Mouse (Mus musculus) kidney, adult 11 months (tissue): ENCODE data around the gene Acvrl1.

Experiments used
- DNase-seq: peaks from one replicate; pipeline ENCODE4 v3.0.0; 2022

Acvrl1 gene

DNA sequence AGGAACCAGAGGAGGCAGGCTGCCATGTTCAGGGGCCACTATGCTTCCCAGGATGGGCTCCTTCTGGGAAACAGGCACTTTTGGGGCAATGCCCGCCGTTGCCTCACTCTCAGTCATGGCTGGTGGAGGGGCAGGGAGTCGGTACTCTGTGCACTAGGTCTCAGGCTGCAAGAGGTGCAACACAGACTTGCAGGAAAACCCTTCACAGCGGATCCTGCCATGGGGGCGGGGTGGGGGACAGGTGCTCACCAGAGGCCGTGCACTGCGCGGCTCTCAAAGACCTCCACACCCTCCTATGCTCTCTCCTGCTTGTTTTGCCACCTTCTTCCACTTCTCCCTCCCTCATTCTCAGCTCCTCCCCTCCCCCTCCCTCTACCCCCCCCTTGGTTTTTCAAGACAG, 14.3 kb downstream of the Acvrl1 start:
- DNase-seq = no peak

GRCm38 (mm10) chr15:101143494-101143893, 15.2 kb downstream of the Acvrl1 start:
- peak; percentile 69 for DNase-seq

DNA sequence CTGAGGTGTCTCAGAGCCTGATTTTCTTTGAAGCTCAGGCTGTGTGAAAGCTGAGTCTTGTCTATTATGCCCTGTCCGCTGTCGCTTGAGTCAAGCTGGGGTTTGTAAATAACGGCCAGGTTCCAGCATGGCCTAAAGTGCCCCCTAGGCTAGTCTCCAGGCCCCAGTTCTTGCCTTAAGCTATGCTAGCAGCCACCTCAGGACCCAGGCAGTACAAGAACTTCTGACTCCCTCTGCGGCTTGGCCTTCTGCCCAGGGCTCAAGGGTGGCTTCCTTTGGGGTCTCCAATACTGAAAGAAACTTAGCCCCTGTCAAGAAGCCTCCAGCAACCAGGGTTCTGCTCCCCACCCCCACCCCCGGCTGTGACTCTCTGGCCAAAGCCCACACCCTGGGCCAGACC, 15.9 kb downstream of the Acvrl1 start:
- no peak for DNase-seq

DNA sequence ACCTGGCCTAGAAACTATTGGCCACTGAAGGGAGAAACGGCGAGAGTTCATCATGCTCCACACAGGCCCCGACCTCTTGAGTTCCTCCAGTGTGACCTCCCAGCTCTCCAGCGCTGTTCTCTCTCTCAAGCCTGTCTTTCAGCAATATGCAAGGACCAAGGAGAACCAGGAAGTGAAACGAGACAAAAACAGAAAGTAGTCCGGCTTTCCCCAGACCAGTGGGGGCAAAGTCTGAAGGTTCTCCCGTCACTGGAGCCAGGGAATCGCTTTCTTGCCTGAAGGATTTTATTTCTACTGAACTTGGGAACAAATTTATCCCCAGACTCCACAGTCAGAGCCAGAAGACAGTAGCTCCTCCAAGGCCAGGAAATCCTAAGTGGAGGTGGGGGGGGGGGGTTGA, 16.5 kb downstream of the Acvrl1 start:
- DNase-seq = peak; percentile 82

DNA sequence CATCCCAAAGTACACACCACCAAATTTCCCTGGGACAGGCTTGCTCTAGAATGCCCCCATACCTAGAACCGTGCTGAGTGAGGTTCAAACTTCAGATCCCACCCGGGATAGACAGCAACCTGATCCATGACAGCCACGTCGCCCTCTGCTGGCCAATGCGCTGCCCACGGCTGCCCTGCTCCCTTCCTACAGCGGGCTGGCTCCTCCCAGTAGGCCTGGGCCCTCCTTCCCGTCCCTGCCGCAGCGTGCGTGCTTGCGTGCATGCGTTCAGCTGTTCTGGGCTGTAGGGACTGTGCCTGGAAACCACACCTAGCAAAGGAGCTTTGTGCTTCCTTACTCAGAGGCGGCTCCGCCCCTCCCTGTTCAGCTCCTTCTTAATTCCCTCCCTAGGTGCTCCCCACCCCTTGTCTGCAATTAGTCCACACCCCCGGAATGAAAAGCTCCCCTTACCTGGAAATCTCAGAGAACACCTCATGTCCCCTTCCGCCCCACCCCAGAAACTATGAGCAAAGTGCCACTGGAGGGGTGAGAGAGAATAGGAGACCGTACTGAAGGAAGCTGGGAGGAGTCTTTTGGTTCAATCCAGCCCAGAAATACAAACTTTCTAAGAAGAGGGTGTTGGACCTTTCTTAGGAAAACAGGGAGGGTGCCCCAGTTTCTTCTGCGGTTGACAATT, 17.2 kb downstream of the Acvrl1 start:
- DNase-seq = peak; percentile 98

- no peak for DNase-seq
Observed at GRCm38 (mm10) chr15:101146100-101146965, 18.0 kb downstream of the Acvrl1 start.

GRCm38 (mm10) chr15:101147115-101147909, 19.0 kb downstream of the Acvrl1 start:
- DNase-seq = no peak

GRCm38 (mm10) chr15:101147910-101148273, 19.6 kb downstream of the Acvrl1 start:
- no peak for DNase-seq

DNA sequence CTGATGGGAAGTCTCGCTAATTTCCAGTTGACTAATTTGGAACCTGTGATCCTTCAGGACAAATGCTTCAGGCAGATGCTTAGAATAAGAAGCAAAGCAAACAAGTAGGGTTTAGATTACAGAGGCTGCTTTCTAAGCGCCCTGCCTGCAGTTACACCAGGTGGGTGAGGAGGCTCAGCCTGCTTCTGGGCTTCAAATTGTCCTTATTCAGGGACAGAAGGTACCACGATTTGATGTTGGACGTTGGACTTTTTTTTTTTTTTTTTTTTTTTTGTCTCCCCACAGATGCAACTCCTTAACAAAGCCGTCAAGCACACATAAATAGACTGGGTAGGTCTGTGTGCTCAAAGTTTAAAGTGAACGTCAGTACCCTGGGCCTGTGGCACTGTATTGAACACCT, 20.3 kb downstream of the Acvrl1 start:
- DNase-seq = no peak

GRCm38 (mm10) chr15:101151409-101152261, 23.3 kb downstream of the Acvrl1 start:
- DNase-seq = no peak

GRCm38 (mm10) chr15:101154700-101155616, 26.6 kb downstream of the Acvrl1 start:
- DNase-seq = no peak

DNA sequence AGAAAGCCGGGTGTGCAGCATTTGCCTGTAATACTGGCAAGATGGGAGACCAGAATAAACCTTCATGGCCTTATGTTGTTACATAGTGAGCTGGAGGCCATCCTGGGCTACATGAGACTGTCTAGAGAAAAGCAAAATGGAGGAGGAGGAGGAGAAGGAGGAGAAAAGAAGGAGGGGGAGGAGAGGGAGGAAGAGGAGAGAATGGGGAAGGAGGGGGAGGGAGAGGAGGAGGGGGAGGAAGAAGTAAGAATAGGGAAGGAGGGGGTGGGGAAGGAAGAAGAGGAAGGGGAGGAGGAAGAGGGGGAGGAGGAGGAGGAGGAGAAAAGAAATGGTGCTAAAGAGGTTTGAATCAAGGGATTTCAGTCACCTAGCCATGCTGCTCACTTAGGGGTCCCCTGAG, 31.8 kb downstream of the Acvrl1 start:
- no peak for DNase-seq

GRCm38 (mm10) chr15:101160591-101160990, 32.3 kb downstream of the Acvrl1 start:
- no peak for DNase-seq

GRCm38 (mm10) chr15:101161534-101161933, 33.2 kb downstream of the Acvrl1 start:
- DNase-seq = no peak

GRCm38 (mm10) chr15:101163056-101163458, 34.7 kb downstream of the Acvrl1 start:
- DNase-seq = no peak

DNA sequence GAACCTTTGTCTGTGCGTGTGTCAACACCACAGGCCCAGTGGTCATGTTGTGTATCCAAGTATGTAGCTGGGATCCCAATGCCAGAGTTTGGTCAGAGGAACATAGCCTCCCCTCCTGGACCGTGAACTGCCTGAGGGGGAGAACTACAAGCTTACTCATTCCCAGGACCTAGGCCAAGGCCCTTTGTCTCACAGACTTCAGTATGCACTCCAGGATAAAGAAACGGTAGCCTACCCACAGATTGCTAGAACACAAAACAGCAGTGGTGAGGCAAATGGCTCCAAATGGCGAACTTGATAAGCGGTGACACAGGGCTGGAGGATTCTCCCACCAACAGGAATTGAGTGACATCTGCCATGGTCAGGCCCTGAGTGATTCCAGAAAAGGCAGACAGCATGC, 35.5 kb downstream of the Acvrl1 start:
- no peak for DNase-seq

DNA sequence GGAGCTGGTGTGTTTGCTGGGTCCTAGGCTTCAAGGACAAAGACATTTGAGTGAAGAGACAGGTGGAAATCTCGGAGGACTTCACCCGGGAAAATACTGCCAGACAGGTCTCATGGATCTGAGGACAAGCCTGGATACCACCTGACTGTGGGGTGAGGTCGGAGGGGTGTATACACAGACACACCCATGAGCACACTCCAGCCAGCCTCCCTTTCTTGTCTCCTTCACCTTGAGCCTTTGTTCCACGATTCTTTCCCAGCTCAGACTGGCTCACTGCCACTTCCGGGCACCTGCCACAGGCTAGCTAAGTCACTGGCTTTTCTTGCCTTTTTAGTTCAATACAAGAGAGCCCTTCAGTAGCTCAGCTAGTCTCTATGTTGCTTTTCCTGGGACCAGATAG, 36.0 kb downstream of the Acvrl1 start:
- no peak for DNase-seq

- peak; percentile 81 for DNase-seq
Observed at GRCm38 (mm10) chr15:101165658-101166437, 37.5 kb downstream of the Acvrl1 start.

GRCm38 (mm10) chr15:101167553-101167952, 39.2 kb downstream of the Acvrl1 start:
- peak; percentile 63 for DNase-seq

DNA sequence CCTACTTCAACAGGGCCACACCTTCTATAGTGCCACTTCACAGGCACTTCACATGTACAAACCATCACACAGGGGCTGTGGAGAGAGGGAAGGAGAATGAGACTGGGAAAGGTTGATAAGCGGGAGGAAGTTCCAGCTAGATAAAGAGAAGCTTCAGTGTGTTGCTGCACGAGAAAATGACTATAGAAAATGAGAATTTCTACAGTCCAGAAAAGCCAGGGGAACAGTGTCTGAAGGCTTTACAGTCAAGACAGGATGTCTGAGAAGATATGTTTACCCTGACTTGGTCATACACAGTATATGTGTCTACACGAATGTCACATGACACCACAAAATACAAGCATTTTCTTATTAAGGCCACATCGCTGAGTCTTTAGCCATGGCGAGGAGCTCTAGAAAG, 41.6 kb downstream of the Acvrl1 start:
- DNase-seq = no peak
